Mouse (Mus musculus) monocyte, adult 2 months (primary cell): ENCODE data around the gene Nt5e.
"Not testable (repeated sequence)": the region's sequence is repeated elsewhere in the genome, so short reads cannot be mapped to it uniquely, and the experiment has no call there.

Experiments
- DNase-seq, 2 experiments: peaks; one replicate each; pipeline ENCODE4 v3.0.0; 2022; ENCODE audit warnings: low spot score in 2 of 2, low read depth in 1 of 2

Nt5e gene

DNA sequence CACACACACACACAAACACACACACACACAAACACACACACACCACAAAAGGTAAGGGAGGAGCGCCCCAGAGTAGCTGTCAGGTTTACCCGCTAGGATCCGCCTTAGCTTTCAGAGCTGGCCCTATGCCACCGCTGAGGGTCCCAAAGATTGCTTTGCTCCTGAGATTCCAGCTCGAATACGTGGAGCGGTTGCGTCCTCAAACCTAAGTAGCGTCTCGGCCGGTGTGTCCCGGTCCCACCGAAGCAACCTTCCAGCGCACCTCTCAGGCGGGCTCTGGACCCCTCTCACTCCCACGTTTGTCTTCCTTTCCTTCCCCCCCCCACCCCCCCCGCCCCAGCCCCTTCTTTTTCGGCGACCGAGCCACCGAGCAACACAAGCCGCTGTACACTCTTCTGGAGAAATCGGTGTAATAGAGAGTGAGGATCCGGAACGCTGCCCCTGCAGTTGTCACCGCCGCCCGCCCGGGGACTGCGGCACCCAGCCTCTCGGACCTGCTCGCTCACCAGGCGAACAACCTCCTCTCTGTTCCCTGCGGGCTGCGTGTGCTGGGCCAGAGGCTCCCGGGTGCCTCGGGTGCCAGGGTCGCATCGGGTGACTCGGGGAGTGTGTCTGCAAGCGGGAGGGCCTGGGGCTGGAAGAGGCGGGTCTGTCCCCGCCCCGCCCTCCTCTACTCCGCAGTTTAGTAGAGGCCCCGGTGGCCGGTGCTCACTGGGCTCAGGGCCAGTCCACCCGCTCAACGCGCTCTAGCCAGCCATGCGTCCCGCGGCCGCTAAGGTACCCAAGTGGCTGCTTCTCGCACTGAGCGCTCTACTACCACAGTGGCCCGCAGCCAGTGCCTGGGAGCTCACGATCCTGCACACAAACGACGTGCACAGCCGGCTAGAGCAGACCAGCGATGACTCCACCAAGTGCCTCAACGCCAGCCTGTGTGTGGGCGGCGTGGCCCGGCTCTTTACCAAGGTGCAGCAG is at the start of gene Nt5e:
Gene Nt5e (plus strand): TSS at position 268 of the 972 bp plus-strand sequence.
- no peak for DNase-seq

DNA sequence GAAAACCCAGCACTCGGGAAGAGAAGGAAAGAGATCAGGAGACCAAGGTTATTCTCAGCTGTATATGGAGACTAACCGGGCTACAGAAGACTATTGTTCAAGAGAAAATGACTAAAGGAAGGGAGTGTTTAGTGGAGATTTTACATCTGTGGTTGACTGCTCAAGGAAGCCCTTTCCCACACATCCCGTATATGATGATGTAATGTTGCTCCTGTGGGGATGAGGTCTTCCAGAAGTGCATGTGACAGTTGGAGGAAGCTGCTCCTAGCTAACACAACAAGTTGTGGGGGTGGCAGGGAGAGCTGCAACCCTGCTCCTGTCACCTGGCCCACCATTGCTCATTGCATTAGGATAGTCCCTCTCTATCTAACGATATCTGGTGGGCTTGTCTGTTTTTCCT is 49.4 kb upstream of the Nt5e start:
- DNase-seq = no peak

DNA sequence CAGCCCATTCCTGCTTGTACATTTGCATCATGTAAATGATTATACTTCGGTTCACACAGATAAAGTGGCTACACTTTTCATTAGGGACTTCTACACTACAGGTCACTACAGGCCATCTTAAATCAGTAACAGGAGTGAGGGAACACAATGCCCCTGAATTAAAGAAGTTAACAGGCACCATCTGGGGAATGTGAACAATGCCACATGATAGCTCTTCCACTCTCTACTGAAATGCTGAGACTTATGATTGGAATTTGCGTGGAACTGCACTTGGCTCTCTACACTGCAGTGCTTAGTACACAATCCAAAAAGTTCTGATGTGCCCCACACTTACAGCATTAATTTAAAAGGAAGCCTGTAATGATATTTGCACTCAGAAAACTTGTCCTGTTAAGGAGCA is 47.3 kb upstream of the Nt5e start:
- DNase-seq = no peak

DNA sequence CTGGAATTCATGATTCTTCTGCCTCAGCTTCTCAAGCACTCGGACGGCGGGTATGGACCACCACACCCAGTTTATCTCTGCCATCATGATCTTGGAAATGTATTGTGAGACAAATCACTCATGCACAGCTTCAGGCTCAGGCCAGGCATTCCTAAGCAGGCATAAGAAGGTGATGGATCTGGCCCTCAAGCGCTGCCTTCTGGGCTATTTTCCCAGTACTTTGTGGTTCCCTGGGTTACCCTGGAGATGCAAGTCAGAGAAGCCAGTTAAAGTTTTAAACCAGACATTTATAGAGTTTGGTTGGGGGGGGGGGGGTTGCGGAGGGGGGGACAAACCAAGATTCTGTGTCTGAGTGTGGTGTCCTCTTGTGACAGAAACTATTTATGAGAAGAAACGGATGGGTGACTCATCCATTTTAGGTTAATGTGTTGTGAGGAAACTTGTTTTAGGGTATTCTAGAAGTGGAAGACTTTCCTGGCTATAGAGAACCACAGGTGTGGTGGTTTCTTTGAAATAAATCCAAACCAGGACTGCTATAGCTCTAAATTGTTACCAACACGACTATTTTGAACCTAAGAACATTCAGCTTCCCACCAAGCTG is 37.3 kb upstream of the Nt5e start:
- no peak for DNase-seq

DNA sequence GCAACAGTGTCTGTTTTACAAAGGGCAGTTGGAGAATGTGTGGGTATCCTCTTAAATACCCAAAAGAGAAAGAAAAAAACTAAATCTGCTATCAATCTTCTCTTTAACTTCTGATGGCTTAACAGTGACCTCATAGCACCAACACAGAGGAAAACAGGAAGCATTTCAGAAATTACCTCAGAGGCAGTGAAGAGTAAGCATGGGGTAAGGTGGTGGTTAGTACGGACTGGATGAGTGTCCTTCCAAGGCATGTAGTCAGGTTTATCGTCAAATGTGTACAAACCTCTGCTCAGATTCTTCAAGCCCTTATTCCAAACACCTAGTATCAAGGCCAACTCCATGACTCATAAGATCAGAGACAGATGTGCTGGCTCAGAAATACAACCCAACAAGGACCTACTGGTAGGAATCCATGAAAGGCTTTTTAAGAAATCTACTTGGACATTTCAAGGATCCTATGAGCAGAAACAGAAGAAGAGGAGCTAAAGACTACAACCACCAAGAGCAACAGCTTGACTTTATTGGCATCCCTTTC is 34.1 kb upstream of the Nt5e start:
- no peak for DNase-seq

DNA sequence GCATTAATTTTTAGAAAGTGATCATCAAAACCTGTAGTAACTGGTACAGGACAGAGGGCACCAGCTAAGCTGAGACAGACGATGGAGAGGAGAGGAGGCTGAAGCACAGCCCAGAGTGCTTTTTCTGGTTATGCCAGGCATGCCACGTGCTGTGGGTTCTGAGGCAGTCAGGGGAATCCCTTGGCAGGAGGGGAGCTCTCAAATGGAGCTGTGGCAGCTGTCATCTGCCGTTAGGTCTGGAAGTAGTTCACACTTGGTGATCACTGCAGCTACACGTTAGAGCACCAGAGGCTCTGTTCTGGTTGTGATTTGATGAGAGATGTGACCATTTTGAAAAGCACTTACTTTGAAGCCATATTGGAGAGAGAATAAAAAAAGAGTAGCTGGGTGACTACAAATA is 31.2 kb upstream of the Nt5e start:
- DNase-seq = no peak

DNA sequence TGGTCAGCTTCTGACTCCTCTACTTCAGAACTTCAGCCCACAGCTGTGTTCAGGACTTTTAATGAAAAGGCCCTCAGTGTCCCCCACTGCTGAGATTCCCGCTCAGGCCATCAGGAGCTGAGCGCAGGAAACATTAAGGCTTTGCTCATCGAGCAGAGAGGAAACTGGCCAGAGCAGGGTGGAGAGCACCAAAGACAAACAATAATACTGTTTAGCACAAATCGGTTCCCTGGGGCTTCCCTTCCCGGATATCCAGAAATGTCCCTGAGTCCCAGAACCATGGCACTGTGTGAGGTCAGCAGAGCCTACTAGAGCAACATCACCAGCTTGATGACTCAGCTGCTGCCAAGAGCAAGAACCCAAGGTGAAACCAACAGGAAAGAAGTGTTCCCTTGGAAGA is 30.7 kb upstream of the Nt5e start:
- no peak for DNase-seq

DNA sequence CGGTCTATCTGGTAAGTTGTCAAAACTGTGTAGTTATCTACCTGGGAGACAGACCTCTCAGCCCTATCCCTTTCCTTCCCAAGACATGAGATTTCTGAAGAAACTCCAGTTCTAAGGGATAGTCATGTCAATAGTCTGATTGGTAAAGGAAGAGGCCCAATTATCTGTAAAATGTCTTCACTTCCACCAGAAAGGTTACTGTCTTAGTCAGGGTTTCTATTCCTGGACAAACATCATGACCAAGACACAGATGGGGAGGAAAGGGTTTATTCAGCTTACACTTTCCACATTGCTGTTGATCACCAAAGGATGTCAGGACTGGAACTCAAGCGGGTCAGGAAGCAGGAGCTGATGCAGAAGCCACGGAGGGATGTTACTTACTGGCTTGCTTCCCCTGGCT is 29.8 kb upstream of the Nt5e start:
- not testable (repeated sequence) for DNase-seq

DNA sequence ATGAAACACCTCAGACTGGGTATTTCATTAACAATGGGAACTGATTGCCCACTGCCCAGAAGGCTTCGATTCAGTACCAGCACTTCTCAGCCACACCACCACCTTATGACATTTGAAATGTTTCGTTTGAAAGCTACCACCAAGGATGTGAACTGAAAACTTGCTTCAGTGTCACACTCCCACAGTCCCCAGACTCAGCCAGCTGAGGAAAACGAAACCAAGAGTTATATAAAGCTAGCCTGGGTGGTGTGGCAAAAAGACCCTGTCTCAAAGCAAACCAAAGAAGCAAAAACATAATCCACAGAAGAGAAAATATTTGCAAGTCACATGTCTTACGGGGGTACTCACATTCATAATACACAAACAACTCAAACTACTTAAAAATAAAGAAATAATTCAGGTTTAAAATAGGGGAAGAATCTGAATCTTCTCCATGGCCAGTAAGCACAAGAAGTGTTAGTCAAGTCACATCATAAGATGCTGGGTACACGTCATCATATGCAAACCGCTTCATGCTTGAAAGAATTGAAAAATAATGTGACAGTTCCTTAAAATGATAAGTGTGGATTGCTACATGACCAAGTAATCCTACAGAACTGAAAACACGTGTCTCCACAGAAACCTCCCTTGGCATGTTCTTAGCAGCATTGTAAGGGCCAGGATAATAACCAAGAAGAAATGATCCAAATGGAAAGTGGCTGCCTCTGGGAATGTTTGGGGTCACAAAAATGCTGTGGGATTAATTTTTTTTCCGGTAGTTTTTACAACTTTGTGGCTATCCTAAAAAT is 28.9 kb upstream of the Nt5e start:
- no peak for DNase-seq

DNA sequence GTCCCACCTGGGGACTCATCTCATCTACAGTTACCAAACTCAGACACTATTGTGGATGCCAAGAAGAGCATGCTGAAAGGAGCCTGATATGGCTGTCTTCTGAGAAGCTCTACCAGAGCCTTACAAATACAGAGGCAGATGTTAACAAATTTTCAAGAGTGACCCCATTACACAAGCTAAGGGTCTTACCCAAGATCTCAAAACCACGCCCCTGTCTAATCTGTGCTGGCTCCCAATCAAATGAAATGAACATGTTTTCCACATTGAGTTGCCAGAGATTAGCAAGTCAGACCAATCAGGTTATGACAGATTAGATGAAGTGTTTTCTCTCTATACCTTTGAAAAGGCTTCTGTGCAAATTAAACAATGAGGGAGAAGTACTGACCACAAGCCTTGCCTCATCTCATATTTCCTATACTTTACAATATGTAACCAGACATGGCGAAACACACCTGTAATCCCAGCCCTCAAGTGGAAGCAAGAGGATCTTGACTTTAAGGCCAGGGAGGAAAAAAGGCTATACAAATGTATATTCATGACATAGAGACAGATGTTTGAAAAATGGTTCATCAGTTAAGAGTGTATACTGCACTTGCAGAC is 19.9 kb upstream of the Nt5e start:
- no peak for DNase-seq

DNA sequence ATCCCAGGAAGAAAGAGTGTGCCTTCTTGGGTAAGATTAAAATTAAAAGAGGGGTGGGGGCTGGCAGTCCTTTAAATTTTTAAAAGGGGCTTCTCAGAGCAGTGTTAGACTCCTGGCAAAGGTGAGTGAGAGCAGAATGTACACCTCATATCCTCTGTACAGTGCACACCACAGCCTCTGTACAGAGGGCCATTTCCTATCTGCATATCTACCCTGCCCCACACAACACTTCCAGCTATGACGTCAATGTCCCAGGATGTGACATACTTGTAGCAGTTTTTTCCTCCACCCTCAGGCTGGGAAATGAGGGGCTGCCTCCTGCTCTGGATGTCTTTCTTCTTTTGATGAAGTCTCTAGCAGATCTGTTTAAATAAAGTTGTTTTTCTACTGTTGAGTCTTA is 17.9 kb upstream of the Nt5e start:
- no peak for DNase-seq

DNA sequence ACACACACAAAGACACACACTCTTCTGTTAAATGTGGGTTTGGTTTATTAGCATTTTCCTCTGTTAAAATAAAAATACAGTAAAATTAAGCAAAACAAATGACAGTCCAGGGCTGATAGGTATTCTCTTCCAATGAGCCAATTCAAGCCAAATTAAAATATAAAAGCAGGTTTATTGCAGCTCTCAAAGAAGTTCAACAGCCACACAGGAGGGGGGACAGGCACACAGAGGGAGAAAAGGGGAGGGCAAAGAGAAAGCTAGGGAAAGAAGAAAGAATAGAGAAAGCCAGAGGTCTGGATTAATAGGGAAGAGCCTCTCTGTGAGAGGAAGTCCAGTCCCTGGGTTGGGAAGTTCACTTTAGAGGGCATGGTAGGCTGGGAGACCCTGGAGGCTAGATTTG is 7.8 kb upstream of the Nt5e start:
- no peak for DNase-seq

DNA sequence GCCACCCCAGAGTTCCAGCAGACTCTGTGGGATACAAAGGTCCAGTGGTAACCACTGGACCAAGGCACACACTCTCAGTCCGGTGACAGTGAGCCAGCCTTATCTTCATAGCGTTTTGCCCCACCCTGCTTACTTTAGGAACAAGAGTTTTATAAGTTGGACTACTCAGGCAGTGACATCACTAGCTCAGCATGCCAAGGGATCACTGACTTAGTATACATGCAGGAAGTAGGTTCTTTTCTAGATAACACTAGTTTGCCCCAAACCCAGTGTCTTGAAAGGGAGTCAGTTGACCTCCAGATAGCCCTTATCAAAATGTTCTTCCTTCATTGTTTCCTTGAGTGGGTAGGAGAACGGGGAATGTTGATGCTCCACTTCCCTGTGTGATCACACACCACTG is 2.4 kb upstream of the Nt5e start:
- no peak for DNase-seq

DNA sequence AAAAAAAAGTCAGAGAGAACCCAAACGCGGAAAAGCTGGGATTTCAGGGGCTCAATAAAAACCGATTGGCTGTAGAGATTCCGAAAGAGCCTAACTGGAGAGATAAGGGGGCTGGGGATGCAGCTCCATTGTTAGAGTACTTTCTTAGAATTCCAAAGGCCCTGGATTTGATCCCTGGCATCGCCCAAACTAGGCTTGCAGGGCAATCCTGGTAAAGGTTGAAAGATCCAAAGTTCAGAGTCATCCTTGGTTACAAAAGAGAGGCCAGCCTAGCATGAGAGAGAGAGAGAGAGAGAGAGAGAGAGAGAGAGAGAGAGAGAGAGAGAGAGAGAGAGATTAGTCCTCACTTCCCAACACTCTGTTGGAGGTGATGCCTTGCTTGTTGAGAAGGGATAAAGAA is 1.7 kb downstream of the Nt5e start:
- no peak for DNase-seq

DNA sequence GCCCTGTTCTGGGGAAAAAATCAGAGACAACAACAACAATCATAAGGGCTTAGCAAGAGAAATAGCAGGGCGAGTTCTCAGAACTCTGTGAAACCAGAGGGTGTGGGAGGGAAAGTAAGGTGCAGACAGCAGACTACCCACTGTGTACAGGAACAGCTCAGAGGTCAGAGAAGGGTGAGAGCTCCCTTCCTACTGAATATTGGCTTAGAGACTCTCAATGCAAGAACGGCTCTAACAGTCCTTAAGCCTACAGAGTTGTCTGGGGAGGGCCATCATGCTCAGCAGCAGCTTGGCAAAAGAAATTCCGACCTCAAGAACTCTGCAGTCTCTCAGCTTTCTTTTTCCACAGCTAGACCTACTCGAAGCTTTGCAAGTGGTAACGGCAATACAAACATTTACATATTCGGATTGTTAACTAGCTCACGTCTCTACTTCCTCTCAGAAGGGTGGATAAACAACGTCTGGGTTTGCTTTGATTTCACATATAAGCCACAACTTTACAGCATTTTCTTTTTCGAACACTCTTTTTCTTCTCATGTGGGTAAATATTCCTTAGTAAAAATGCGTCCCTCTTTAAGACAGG is 2.3 kb downstream of the Nt5e start:
- no peak for DNase-seq

DNA sequence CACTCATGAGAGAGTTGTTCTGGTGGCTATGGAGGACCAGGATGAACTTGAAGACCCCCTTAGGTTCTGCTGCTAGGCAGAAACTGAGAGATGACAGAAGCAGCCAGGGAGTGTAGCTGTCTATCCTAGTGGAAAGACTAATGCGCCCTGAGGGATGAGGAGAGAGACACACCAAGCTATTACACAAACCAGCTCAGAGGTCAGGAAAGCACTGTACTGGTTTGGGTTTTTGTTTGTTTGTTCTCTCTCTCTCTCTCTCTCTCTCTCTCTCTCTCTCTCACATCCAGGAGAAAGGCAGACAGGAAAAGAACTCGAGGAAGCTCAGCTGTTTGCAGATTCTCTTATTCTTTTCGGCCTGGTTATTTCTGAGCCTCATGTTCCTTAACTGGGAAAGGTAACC is 3.3 kb downstream of the Nt5e start:
- DNase-seq = no peak

DNA sequence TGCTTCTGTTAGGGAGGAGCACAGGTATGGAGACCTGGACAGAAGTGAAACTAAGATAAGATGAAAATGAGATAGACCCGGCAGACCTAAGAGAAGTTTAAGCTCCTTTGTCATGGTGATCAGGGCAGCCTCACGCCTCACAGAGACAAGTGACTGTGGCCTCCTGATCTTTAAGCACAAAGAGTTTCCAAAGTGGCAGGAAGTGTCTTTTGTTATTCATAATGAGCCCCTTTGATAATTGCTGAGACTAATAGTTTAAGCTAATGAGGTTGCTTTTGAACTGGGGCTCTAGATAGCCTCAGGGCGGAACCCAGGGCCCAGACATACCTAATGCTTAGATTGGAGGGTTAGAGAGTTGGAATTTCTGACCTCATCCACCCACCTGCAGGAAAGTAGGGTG is 5.5 kb downstream of the Nt5e start:
- no peak for DNase-seq

DNA sequence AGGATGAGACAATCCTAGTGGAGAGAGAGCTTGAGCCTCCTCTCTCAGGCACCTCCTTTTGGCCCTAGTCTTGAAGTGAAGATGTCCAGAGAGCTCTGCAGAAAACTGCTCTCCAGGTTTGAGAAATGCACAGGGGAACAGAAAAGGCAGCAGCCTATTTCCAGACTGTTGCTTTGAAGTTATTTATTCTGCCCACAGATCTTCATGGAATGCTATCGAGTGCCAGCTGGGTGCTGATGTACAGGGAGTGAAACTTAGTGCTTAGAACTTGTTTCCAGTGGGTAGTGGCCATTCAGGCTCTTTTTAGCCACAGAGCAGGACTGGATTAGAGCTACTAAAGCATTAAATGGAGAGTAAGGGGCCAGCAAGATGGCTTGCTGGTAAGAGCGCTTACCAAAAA is 8.8 kb downstream of the Nt5e start:
- no peak for DNase-seq

DNA sequence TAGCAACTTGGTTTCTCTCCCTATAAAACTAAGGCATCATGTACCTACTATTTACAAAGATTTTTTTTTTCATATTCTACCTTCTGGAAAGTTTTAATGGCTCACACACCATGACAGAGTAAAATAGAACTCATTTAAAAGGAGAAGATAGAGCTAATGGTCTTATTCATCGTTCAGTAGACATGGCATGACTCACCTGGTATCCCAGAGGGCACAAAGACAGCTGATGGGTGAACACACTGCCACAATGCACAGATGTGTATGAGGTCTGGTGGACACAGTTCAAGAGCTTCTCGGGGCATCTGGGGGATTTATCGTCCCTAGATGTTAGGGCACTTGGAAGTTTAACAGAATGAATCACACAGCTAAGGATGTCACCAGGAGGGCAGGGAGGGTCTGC is 13.8 kb downstream of the Nt5e start:
- no peak for DNase-seq

DNA sequence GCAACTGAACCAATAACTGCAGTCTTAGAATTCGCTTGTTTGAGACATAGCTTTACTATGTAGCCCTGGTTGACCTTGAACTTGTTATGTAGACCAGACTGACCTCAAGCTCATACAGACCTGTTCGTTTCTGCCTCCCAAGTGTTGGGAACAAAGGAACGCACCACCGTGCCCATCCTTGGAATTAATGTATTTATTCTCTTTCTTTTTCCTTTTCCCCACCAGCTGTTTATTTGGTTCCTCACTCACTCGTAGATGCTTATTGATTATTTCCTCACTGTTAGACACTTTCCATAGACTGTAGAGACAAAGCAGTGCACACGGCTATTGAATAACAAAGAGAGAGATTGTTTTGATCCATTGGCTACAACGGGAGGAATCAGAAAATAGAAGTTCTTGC is 15.2 kb downstream of the Nt5e start:
- no peak for DNase-seq

DNA sequence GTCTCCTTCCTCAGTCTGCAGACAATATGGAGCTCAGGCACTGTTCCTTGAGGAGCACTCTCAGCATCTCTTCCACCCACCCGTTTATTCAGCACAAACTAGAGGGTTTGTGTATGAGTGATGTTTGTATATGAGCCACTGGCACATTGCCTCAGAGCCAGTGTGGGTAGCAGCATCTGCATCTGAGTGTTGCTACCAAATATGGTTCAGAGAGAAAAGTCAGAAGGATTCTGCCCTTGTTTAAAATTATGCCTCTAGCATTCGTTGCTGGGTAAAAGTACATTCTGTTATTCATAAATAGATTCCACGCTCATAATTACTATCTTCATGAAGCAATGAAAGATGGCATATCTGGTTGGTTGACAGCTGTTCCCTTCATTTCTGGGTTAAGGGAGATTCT is 15.7 kb downstream of the Nt5e start:
- no peak for DNase-seq
